Mouse (Mus musculus) bone marrow macrophage, adult 2 months (primary cell): ENCODE measurements at regions not wholly inside any gene's neighbourhood (a gene's known extent, or its start where the extent isn't known, plus 50 kb on each side); places are given as distances from the start of the nearest gene placed in this dataset.

Experiments used
- CTCF ChIP-seq: IDR thresholded peaks from 2 replicates; pipeline ENCODE4 v1.5.1; 2012; ENCODE audit warnings: low read depth, mild to moderate bottlenecking, low read length, moderate library complexity
- POLR2A ChIP-seq: IDR thresholded peaks from 2 replicates; pipeline ENCODE4 v1.6.1; 2012; ENCODE audit warnings: mild to moderate bottlenecking, low read depth, low read length, borderline replicate concordance

DNA sequence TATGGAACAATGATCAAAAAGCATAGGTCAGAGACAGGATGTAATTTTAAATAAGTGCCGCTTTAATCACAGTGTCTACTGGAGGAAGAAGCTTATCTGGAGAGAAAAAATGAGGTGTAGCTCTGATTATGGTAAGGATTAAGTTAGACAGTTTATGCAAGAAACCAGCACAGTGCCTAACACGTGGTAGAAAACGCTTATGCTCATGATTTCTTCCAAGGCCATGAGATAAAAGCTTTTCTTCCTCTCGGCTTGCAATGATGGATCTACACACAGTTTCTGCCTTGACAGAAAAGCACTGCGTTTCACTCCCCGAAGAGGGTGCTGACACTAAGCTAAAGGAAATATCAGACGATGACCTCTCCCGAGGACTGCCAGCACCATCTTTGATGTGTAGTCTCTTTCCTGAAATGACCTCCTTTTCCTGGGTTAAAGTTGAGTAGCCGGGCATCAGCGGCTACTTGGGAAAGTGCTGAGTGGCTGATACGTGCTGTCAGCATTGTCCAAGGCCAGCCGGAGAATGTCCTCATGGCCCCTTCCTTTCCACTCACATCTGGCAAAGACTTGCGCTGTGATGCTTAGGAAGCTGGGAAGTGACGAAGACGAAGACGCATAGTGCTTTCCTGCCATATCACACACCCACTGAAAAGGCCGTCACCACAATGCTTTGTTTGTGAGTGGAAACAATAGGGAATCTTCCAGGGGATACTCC, 72.0 kb downstream of the Hoxa1 start:
- no peak for TF ChIP-seq POLR2A
- TF ChIP-seq CTCF, result no peak
